Mouse (Mus musculus) embryo, embryonic 11.5 days (tissue): Measurements from ENCODE around the gene Pcolce.

Source experiments
- DNase-seq: peaks from one replicate; pipeline ENCODE4 v3.0.0-alpha.2; 2012; ENCODE audit warnings: low read depth, low spot score

Gene Pcolce

GRCm38 (mm10) chr5:137596601-137597261 lies 16.9 kb downstream of the Pcolce start:
- no peak for DNase-seq

GRCm38 (mm10) chr5:137595921-137596320 lies 17.7 kb downstream of the Pcolce start:
- no peak for DNase-seq

GRCm38 (mm10) chr5:137590507-137590906 lies 23.1 kb downstream of the Pcolce start:
- no peak for DNase-seq

DNA sequence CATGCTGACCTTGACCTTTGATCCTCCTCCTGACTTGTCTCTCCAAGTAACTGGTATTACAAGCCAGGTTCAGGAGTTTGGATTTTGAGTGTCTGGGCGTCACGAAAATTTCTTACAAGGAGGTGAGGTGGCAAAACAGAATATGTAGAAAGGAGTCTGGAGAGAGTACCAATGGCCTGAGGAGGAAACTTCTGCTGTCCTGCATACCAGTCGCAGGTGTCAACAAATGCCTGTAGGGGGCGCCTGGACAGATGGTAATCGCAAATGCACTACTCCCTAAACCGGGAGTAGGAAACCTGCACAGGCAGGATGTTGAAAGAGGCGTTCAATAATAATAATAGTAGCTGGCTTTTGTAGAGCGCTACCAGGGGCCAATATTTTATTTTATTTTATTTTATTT lies 28.6 kb downstream of the Pcolce start:
- DNase-seq = no peak

DNA sequence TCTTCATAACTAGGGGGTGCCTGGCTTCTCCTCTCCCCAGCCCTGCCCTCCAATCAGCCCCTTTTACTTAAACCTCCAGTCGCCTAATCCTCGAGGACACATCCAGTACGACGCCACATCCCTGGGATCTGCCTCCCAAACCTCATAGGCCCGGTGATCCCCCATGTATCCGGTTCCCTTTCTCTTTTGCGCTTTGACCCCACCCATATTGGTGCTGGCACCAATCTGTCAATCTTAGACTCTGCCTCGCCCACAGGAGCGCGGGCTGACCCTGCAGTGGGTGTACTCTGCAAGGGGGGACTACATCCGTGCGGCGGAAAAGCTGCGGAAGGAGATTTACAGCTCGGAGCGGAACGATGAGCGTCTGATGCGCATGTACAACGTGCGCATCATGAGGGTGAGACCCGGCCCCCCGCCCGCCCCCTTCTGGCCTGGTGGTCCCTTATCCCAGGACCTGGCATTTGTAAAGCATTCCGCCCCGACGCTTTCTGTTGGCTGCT lies 29.9 kb downstream of the Pcolce start:
- DNase-seq = no peak

DNA sequence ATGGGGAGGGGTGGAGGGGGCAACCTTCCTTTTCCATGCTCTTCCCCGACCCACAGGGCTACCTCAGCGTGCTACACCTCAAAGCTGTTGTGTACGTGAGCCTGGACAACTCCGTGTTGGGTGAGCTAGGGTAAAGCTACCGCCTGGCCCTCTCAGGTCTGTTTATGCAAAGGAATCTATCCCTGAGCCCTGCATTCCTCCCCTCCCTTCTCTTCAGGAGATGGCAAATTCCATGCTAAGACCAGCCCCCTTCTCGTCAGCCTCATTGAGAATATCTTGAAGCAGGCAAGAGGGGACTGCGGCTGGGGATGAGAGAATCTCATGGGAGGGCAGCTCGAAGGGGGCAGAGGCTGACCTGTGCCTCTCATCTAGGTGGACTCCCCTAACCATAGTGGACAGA lies 30.9 kb downstream of the Pcolce start:
- no peak for DNase-seq

GRCm38 (mm10) chr5:137580246-137580645 lies 33.3 kb downstream of the Pcolce start:
- no peak for DNase-seq

DNA sequence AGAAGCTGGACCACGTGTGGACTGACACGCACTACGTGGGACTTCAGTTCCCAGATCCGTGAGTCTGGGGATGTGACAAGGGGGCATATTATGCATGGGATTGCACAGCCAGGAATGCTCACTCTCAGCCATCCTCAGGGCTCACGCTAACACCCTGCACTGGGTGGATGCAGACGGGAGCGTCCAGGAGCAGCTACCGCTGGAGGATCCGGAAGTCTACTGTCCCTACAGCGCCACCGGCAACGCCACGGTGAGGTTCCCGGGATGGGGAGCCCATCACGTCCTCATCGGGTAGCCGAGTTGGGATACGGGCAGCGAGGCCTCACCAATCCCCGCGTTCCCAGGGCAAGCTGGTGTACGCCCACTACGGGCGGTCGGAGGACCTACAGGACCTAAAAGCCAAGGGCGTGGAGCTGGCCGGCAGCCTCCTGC lies 39.1 kb downstream of the Pcolce start:
- DNase-seq = no peak

GRCm38 (mm10) chr5:137570691-137571586 lies 42.6 kb downstream of the Pcolce start:
- DNase-seq = no peak

DNA sequence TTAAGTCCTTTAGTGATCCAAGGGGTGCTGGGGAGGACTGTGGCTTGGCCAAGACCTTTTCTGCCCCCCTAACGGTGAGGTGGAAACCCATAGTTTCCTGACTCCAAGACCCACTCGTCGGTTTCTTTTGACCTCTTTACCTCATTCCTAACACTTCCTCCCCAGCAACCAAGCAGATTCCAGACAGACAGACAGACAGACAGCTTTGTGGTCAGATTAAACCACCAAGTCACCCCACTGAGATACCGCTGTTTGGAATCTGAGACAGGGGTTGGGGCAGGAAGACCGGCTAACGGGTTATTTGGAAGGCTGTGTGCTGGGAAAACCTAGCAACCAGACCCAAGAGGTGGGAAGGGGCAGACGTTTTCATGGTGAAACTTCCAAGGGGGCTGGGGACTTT lies 43.4 kb downstream of the Pcolce start:
- no peak for DNase-seq

DNA sequence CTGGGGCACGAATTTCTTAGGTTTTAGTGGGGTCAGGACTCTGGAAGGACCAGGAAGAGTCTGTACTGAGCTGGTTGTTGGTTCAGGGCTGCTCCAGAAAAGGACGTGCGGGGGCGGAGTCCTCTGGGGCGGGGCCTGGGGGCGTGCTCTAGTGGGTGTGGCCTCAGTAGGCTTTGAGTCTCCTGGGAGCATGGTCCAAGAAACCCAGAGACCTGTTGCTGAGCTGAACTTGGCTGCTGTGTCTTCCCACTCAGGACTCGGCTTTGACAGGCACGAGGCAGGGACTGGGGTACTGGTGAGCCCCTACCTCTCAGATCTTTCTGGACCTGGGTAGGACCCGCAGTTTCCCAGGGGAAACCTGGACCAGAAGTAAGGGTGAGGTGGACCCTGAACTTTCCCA lies 43.9 kb downstream of the Pcolce start, which contains the start of gene Tfr2:
TSS of gene Tfr2 (plus strand) at position 176 of the 400 bp plus-strand sequence.
- no peak for DNase-seq

DNA sequence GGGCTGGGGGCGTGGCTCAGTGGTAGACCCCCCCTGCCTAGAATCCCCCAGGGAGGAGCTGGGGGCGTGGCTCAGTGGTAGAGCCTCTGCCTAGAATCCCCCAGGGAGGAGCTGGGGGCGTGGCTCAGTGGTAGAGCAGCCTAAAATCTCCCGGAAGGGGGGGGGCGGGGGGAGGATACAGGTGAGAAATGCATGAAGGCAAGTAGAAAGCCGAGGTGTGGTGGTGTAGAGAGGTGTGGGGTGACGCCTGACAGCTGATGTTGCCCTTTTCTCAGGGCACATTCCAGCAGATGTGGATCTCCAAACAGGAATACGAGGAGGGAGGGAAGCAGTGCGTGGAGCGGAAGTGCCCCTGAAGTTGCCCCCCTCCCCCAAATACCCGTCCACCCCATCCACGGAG lies 44.6 kb downstream of the Pcolce start:
- no peak for DNase-seq

DNA sequence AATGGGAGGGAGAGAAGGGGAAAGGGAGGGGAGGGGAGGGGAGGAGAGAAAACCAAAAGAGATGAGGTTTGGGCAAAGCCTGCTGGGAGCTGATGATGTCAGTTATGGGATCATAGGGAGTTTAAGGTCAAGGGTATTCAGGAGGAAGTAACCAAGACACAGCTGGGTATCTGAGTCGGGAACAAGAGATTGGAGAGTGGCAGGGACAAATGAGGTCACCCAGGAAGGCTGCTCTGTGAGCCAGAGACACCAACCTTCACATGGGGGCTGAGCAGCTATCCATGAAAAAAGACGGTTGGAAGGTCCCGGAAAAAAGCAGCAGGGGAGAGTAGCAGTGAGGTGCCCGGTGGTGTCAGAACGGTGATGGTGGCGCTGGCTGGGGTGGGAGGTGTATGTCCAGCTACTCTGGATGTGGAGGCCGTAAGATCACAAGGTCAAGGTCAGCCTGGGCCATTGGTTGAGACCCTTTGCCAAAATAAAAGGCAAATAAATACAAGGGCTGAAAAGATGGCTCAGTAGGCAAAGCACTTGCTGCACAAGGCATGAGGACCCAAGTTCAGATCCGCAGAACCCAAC lies 45.3 kb downstream of the Pcolce start:
- no peak for DNase-seq

DNA sequence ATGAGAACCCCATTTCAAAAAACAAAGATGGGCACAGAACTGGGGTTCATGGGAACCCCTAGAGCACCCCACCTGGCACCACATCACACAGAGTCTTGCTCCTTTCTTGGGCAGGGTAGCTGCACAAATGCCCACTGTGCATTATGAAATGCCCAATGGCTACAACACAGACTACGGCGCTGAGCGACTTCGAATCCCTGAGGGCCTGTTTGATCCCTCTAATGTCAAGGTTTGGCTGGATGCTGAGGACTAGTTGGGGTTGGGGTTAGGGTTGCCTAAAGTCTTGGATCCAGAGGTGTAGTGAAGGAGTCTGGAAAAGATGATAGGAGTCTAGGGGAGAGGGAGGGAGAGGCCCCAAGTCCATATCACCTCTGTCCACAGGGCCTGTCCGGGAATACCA lies 47.2 kb downstream of the Pcolce start:
- DNase-seq = no peak

DNA sequence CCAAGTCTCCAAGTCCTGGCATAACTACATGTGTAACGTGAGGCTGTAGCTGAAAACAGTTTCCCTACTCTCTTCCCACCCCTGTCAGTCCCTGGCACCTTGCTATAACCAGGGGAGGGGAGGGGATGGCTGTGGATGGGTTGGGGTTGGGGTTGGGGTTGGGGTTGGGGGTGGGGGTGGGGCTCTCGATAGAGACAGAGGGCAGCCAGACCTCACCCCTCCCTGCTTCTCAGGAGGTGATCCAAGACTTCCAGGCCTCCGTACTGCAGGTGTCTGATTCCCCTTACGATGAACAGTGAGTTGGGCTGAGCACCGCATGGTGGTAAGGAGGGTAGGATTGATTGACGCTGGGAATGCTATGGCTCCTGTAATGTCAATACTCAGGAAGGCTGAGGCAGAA lies 47.8 kb downstream of the Pcolce start:
- DNase-seq = no peak

DNA sequence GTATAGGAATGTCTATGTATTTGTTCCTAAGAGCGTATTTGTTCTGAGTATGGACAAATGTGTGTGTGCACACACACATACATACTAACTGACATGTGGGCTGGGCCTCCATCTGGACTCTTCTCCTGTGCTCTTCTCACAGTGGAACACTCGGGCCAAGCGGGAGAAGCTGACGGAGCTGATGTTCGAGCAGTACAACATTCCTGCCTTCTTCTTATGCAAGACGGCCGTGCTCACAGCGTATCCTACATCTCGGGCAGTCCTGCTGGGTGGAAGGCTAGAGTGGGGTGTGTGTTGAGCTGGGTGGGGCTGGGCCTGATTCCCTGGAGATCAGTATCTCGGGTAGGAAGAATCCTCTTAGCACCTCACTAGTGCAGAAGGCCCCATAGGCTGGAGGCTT lies 50.6 kb downstream of the Pcolce start:
- DNase-seq = no peak

DNA sequence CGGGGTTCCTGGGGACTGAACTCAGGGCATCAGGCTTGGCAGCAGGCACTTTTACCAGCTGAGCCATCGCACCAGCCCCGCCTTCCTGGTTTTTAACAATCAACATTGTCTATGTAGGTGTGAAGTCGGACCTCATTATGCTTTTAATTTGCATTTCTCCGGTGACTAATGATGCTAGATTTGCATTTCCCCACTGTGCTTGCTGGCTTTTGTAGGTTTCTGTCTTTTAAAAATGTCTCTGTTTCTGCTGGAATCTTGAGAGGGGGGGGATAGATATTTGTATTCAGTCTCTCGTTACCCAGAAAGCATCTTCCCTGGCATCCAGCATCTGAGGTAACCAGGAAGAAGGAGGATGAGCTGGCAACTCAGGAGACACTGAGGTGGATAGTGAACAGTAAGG lies 52.0 kb downstream of the Pcolce start:
- no peak for DNase-seq
